Mouse (Mus musculus) adrenal gland, postnatal 25 days (tissue): ENCODE results near the gene Gm10320. TPM values are rescaled to one million over a fixed set of nuclear protein-coding genes. Genes with fewer than 3 reads are reported as not detected.

Source experiments
- DNase-seq: peaks from one replicate; pipeline ENCODE4 v3.0.0; 2021; ENCODE audit warnings: mixed read lengths
- total RNA-seq: library from RNA; stranded (reverse); gene quantifications from 2 replicates; pipeline ENCODE4 v1.2.3, GENCODE M21; 2021

The Gm10320 gene
- total RNA-seq, 1 experiment from 2014 or later, result not detected

DNA sequence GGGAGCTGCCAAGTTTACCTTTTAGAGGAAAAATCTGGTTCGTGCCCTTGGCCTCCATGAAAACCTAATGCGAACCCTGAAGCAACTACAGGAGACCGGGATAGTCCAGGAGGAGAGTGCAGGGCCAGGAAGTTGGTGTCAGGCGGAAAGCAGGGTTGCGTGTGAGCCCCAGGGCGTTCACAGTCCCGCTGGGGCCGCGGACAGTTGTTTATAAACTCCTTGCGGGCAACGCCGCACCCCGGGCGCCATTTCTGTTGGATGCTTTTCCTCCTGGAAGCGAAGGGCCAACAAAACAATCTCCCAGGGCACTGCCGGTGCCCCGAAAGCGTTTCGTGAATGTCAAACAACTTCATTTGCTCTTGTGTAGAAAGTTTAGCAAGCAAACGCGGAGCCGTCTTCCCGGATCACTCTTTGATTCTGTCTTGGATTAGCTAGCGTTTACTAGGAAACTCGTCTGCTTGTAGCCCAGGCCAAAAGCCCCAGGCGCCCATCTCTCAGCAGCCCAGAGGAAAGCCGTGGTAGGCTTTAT is 11.1 kb upstream of the Gm10320 start:
- no peak for DNase-seq

DNA sequence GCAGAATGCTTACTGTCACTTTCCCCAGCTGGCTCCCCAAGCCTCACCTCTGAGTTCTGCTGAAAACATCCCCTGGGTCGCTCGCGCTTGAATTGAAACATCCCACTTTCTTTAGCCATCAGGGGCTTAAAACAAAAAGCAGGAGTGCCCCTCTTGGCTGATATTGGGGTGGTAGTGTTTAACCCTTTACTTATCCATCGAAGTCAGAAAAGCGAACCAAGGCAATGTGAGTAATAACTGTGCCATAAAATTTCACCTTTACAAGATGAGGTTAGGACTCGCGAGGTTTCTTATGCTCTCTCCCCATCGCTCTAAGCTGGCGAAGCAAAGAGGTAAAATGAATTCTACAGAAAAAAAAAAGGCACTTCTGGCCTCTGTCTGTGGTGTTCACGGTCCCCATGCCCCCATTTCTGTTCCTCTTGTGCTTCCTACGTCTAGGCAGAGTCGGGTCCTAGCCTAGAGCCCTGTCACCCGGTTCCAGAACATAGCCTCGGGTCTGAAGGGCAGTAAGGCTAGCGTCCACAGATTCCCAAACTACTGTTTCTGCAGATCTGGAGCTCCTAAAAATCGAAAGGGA is 10.5 kb upstream of the Gm10320 start:
- DNase-seq, result no peak

DNA sequence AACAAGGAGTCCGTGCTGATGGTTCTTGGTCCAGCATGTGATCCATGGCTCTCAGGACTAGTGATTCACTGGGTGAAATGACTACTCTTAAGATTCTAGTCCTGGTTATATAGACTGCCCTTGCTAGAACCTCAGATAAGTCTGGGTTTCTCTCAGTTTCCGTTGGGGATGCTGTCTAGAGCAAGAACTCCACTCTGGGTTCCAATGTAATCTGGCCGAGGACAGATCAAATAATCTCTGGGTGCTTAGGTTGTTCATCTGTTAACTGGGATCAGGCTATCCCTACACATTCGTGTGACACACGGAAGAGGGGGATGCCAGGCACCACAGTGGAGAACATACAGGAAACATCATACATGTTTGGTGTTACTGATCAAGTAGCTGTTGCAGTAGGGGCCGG is 9.5 kb upstream of the Gm10320 start:
- DNase-seq, result no peak

DNA sequence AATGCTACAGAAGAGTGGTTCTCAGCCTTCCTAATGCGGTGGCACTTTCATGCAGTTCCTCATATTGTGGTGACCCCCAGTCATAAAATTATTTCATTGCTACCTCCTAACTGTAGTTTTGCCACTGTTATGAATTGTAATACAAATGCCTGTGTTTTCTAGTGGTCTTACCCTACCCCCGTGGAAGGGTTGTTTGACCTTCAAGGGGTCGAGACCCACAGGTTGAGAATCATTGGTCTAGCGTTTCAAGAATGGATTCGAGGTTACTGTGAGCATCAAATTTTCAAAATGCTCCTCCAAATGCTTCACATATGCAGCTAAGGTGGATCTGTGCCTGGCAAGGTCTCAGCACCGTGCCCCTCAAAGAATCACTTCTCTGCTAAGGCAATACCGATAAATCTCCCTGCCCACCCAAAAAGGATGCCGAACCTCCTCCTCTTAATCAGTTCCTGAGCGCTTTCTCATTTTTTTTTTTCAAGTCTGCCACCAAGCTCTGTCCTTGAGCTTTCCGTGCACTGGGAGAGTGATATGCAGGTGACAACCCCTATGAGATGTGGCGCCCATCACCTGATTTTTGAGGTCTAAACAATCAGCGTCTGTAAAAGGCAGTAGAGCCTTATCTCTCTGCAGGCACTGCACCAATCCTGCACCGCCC is 8.8 kb upstream of the Gm10320 start:
- no peak for DNase-seq

DNA sequence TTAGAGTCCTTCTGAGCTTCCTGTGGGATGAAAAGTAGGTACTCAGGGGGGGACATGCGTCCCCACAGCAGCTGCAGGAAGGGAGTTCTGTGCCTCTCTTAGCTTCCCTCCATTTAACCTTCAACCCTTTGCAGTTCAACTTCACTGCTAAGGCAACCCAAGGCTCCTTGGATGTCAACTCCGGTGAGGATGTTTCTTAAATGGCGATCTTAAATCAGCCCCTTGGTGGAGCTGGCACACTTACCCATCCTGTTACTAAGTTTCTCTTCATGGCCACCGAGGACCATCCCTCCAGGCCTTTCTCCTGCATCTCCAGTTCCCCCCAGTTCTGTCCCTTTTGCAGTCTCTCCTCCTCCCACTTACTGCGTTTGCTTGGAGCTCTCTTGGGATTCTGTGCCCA is 6.8 kb upstream of the Gm10320 start:
- no peak for DNase-seq

DNA sequence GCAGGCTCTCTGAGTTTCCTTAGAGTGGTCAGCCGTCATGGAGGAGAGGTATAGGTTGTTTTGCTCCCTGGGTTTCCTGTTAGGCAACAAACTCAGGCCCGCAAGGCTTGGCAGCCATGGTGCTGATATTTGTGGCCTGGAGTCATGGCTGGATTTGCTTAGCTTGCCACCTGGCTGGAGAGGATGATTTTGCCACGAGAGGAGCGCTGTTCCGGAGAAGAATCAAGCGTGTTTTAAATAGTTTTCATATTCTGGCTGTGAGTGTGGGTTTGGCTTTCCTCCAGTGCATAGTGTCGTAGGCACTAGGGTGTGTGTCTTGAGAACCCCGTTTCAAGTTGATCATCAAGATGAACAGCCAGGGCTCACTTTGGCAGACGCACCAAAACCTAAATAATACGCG is 6.3 kb upstream of the Gm10320 start:
- no peak for DNase-seq

DNA sequence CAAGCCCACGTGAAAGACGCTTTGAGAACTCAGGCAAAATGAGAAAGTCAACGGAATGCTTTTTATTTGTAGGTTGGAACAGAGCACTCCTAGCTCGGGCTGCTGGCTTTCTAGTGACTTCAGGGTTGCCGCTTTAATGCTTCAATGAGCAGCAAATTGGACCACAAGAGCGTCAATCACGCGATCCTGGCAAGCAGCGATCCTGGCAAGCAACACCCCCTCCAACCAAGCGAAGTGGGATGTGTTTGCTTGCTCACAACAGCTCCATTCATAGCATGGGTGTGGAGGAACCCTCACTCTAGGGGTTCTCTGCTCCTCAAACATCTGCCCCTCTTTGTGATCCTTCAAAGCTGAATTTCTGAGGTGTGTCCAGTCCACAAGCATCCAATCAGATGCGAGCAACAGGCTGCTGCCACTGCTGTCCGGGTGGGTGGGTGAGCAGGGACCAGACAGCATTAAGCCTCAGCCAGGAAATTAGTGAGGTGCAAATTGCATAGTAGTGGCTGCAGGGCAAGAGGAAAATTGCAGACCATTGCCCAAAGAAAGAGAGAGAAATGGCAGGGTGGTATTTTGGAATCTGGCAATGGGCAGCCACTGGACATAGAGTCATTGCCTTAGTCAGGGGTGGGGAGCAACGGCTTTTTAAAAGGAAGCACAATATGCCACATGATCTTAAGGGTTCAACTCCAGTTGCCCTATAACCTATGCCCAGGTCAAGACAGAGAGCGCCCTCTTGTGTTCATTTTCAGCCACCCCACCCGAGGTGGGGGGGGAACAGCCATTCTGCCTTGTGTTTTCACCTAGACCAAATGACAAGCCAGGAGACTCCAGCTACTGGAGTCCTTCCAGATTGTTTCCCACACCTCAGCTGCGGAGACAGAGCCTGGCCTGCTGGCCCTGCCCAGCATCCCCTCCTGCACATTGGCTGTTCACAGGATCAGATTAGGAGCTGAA is 5.4 kb upstream of the Gm10320 start:
- DNase-seq, result peak; percentile 28

DNA sequence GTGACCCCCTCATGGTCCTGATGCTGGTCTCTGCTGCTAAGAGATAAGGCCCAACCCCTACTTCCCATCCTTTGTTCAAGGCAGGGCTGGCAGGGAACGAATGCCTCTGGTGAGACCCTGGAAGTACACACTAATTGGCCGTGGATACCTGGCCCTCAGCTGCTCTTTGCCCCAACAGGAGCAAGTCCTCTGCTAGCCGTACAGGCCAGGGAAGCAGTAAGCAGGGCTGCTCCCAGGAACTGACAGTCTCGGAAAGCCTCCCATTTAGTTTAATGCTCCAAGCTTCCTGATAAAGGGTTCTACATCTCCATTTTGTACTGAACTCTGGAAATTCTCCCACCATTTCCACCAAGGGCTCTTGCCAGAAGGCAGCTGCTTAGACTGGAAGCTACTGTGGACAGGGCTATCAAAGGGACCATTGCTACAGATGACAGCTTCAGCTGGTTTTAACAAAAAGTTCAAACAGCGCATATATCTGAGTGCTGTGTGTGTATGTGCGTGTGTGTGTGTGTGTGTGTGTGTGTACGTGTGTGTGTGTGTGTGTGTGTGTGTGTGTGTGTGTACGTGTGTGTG is 2.8 kb upstream of the Gm10320 start:
- no peak for DNase-seq

DNA sequence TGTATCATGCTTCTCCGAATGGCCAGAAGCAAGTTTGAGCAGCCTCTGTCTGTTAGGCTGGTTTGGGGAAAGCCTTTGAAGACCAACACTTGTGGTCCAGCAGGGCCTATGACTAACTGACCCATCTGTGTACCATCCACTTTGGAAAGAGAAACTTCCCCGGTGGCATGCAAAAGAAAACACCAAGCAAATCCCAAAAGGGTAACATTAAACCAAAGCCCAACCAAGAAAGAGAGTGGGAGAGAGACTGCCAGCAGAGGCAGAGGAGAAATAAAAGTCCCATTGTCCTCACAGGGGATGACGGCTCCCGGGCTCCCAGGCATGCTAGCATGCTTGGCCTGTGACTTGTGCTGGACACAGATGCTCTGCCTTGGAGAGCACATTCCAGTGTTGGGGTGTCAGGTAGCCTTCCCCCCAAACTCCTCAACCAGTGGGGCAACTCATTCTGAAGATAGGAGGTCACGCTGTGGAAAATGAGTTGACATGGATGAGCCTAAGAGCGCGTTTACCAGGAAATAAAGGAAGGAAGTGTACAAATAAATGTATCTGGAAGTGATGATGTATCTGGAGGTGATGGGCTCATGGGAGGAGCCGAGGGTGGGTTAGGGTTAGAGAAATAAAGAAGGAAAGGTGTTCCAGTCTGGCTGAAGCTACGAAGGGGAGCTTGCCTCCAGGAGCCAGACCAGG is 911 bp upstream of the Gm10320 start:
- no peak for DNase-seq

DNA sequence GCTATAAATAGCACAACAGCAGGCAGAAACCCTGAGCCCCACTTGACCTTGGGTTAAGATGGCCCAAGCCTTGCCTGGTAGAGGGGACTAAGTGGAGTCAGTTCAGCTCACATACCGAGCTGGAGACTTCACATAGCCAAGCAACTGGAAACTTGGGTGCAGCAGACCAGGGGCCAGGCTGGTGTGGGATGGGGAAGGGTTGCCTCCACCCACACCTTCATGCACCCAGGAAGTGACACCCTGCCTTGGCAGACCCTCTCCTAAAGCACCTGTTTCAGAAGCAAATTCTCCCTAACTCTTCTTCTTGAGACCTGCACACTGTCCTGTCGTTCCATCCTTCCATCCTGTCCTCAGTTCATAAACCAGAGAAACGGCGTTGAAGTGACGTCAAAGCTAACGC is 5.1 kb downstream of the Gm10320 start:
- no peak for DNase-seq

DNA sequence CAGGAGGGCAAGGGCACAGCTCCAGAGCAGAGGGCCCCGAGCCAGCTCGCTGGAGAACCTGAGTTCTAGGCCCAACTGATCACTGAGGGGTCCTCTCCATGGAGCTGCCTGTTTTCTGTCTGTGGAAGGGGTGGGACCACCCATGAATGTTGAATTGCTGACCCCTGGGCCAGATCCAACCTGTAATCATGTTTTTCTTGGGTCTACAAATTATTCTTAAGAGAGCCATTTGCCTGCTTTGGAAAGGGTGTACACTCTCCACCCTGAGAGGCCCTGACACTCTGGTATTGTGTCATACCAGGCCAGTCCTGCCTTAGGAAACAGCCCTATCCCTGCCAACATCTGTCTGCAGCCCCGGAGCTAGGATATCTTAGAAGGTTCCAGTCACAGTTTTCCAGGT is 5.6 kb downstream of the Gm10320 start:
- no peak for DNase-seq

DNA sequence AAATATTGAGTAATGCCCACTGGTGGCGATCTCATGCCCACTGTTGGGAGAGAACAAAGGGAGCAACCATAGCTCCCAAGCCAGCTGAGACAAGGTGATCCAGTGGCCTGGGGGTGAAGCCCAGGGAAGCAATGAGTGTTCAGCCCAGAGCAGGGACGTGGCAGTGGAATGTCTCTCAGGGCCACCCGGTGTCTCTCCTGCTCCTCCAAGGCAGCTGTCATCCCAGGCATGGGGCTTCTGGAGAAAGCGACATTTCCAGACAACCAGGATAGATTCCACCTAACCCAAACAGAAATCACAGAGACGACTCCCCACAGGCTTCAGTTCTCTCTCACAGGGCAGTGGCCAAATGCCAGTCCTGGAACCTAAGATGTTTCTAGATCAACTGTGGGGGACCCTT is 6.4 kb downstream of the Gm10320 start:
- no peak for DNase-seq

DNA sequence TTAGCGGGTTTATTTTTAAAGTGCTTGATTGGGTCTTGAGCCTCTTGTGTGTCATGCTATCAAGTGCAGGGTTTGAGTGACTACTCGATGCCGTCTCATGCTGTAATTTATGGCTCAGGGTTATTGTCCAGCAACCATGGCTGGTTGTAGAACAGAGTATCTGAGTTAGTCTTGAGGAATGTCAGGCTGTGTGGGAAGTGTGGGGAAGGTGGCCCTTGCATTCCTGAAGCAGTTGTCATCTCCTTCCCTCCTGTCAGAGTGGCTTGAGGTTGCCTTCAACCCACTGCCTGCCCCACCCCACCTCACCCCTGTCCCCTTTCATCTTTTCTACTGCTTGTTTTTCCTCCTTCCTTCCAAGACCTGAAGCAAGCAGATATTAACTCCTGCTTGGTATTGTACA is 13.8 kb downstream of the Gm10320 start:
- no peak for DNase-seq

DNA sequence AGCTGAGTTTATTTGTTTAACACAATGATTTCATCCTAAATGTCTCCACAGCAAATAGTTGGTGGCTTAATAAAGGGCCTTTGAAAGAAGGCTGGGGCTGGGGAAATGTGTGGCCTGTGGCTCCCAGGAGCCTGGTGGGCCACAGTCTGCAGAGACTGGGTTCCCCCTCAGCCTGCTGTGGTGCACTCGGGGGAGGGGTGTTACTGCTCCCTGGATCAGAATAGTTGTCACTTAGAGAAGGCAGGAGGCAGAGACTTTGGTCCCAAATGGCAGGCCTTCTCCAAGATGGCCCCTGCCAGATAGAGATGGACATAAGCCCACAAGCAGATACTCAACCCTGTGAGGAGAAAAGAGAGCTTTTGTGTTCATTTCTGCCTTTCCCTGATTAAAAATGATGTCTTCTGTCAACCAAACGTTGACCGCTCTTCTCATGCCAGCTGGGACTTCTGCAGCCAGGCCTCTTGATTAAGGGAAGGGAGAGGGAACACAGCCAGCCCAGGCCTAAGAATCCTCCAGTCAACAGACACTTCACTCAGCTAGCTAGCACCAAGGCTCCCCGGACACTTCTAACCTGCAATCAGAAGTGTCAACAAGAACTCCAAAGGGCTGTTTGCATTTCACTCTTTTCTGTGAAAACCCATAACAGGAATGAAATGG is 14.8 kb downstream of the Gm10320 start:
- no peak for DNase-seq

DNA sequence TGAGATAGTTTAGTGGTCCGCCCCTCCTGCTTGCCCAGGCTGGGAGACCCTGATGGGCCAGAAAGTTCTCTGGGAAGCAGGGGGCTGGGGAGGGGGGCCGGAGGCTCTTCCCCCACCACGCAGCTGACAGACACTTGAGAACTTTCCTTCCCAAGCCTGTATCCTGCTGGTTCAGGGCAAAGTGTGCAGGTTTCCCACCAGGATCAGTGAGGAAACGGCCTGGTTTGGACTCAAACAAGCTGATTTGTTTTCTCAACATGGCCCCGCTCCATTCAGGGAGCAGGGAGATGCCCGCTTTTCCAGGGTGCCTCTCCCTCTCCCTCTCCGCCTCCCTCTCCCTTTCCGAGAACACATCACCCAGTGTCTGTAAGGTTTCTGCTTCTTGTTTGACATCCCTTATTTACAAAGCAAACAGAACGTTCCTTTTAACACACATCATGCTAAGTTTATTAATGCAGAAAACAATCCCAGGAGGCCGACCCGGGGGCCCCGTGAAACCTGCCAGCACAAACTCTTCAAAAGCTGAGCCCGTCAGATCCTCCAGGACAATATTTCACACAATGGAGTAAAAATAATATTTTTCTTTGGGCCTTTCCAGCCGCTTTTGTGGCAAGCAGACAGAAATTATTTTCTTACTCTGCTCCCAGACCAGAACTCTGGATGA is 15.5 kb downstream of the Gm10320 start:
- DNase-seq, result no peak

DNA sequence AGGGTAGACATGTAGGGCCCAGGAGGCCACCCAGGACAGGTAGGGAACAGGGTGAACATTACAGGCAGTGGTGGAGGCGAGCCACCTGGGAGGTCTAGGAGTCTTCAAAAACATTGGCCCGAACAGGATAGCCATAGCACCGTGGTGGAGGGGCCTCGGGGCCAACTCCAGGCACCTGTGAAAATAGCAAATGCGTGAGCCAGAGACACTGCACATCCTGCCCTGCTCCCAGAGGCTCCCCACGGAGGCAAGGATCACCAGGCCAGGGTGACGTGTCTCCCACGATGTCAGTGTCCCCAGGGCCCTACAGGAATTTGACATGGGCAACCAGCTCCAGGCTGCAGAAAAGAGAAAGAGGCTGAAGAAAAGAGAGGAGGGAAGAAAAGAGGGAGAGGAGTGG is 16.1 kb downstream of the Gm10320 start:
- DNase-seq, result no peak

DNA sequence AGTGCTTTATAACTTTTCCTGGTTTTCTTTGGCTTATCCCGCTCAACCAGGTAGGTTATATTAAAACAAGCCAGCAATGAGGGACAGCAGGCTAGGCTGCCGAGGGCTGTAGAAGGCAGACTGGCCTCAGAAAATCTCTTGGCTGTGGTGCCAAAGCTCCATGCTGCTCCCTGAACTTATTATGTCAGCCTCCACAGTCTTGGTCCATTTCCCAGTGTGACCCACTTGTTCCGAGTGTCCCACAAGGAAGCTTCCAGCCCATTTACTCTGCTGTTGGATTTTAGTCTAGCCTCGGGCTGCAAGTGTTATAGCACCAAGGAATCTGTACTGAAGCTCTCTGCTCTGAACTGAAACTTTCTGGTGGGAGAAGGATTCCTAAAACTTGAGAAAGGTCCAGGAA is 18.8 kb downstream of the Gm10320 start:
- no peak for DNase-seq

DNA sequence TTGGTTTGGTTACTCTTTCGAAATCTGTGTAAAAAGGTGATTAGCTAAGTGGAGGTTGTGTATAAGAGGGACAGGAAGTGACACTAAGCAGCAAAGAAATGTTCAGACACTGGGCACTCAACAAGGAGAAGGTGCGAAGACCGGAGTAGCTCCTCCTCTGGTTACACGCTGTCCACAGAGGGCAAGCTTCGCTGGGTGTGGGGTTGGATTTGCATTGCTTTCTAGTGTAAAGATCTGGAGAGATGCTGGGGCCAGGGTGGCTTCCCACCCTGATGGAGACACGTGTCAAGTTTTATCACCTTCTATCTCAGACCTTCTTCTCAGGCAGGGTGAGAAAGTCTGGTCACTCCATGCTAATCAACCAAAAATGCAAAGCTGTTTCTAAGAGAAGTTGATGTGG is 20.0 kb downstream of the Gm10320 start:
- no peak for DNase-seq

DNA sequence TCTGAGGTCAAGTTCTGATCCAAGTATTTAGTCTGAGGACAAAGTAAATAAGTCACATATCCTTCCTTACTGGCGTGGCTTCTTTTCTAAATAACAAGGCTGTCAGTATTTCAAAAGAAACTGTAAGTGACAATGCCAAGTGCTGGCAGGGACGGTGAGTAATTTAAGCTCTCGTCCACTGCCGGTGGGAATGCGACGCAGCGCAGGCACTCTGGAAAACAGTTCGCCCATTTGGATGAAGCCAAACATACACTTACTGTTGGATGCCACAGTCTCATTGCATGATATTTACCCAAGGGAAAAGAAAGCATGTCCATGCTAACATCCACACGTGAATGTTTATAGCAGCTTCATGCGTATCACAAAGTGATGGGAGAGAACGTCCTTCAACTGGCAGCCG is 21.5 kb downstream of the Gm10320 start:
- no peak for DNase-seq

DNA sequence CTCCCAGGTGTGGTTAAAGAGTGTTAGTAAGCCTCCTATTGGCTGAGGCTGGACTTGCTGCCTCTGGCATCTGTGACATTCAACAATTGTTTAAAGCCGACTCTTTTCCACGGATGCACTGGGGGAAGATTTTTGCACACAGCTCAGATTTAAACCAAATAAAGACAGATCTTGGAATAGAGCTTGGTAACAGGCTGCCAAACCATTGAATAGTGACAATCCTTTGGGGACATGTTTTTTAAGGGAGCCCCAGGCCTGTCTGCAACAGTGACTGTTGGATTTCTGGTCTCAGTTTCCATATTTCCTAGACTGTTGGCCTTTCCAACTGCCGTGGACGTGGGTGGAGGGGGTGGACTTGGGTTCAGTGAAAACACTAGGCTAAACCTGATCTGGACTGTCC is 21.9 kb downstream of the Gm10320 start:
- no peak for DNase-seq

DNA sequence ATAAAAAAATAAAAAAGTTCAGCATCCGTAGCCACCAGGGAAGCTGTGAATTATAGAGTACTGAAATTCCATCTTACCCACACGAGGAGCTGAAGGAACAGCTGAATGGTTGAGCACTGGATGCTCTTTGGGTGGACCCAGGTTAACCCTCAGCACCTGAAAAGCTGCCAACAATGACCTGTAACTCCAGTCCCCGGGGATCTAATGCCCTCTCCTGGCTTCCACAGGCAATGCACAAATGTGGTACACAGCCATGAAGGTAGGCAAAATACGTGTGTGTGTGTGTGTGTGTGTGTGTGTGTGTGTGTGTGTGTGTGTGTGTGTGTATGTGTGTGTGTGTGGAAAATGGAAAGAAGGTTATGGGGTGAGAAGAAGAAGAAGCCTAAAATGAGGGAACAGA is 30.3 kb downstream of the Gm10320 start:
- DNase-seq, result no peak
